Comparison of ENCODE assay signal across 8 mouse cellular contexts in genomic region chr15:98676471-98676870, GRCm38 (mm10). TPM values are rescaled to one million over a fixed set of nuclear protein-coding genes. Genes with fewer than 3 reads are reported as not detected.
DNase-seq lines count a peak whose midpoint lies in the region; ATAC-seq and TF ChIP-seq lines count a peak whose summit lies in the region.

No protein-coding gene starts in this region.

- H3K27ac ChIP-seq in spleen, adult 2 months (ENCODE audit: insufficient read depth, low read length), result no peak overlapping the region
- no peak overlapping the region for H3K27ac ChIP-seq in hindbrain, embryonic 12.5 days
- H3K27ac ChIP-seq in lung, embryonic 16.5 days (ENCODE audit: low read length), result no peak overlapping the region

- H3K36me3 ChIP-seq in spleen, adult 2 months (ENCODE audit: control insufficient read depth, insufficient read depth, low read length), result no peaks in the 10 kb centered on the region
- H3K36me3 ChIP-seq in hindbrain, embryonic 12.5 days, result 0 out of 2 replicates have a peak, but pooled peaks cover 4% of the 10 kb centered on the region
- H3K36me3 ChIP-seq in lung, embryonic 16.5 days (ENCODE audit: control insufficient read depth, insufficient read depth, low read length), result no peaks in the 10 kb centered on the region

- peak overlapping the region; percentile 85 for H3K4me2 ChIP-seq in hindbrain, embryonic 12.5 days (replicated peaks)
- H3K4me2 ChIP-seq in lung, embryonic 16.5 days (ENCODE audit: low read depth, low read length), result peak overlapping the region; percentile 91

- no peak for ATAC-seq in hindbrain, embryonic 12.5 days (ENCODE audit: low FRiP score)
- no peak for ATAC-seq in lung, embryonic 16.5 days (ENCODE audit: low read depth)

- no peak for DNase-seq in spleen, adult 2 months (ENCODE audit: low read depth in 1 of 2, low spot score in 2 of 2)
- DNase-seq in spleen, adult 12 weeks (ENCODE audit: low spot score), result no peak
- DNase-seq in cerebellum, adult 9-11 months, result peak; percentile 76
- peak; percentile 36 for DNase-seq in thymus, postnatal 14 days
- no peak for DNase-seq in layer of hippocampus, postnatal 25 days (ENCODE audit: extremely low spot score in 1 of 2, low spot score in 1 of 2)
- no peak for DNase-seq in spleen, adult 18-20 months

- no peak for TF ChIP-seq CTCF in spleen, adult 2 months (IDR thresholded peaks at IDR 0.05; ENCODE audit: extremely low read depth, insufficient read depth, insufficient read length, insufficient replicate concordance)

- WGBS in spleen, adult 2 months, result 2% methylated on average over 9 of the region's 9 CpGs
- 4% methylated on average over 9 of the region's 9 CpGs for WGBS in hindbrain, embryonic 12.5 days
- WGBS in lung, embryonic 16.5 days, result 1% methylated on average over 9 of the region's 9 CpGs

- no peaks in the 10 kb centered on the region; the same call in none of the 2 replicates for H3K27me3 ChIP-seq in spleen, adult 2 months (ENCODE audit: control insufficient read depth, insufficient read depth, low read length)
- H3K27me3 ChIP-seq in hindbrain, embryonic 12.5 days, result peaks cover 43% of the 10 kb centered on the region
- H3K27me3 ChIP-seq in lung, embryonic 16.5 days (ENCODE audit: control insufficient read depth, insufficient read depth, low read depth, low read length), result peaks cover 39% of the 10 kb centered on the region

- H3K4me1 ChIP-seq in spleen, adult 2 months (ENCODE audit: control insufficient read depth, insufficient read depth, insufficient read length), result peaks cover 5% of the 10 kb centered on the region; the same call in 1 of the 2 replicates
- peaks cover 45% of the 10 kb centered on the region for H3K4me1 ChIP-seq in hindbrain, embryonic 12.5 days
- H3K4me1 ChIP-seq in lung, embryonic 16.5 days (replicated peaks; ENCODE audit: control insufficient read depth, insufficient read depth, low read length), result peaks cover 16% of the 10 kb centered on the region

- no peak for TF ChIP-seq POLR2A in spleen, adult 2 months (IDR thresholded peaks at IDR 0.05; ENCODE audit: low read depth, low read length)

- H3K9ac ChIP-seq in hindbrain, embryonic 12.5 days, result peak overlapping the region; percentile 68
- H3K9ac ChIP-seq in lung, embryonic 16.5 days (ENCODE audit: low read length), result no peak overlapping the region

- H3K4me3 ChIP-seq in spleen, adult 2 months (ENCODE audit: extremely low read depth, insufficient read depth, insufficient read length), result 0 out of 2 replicates have a peak overlapping the region, but pooled peaks have one; percentile 12
- H3K4me3 ChIP-seq in hindbrain, embryonic 12.5 days, result peak overlapping the region; percentile 51
- H3K4me3 ChIP-seq in lung, embryonic 16.5 days (ENCODE audit: low read length), result peak overlapping the region; percentile 48

- H3K9me3 ChIP-seq in hindbrain, embryonic 12.5 days (replicated peaks), result no peaks in the 10 kb centered on the region
- H3K9me3 ChIP-seq in lung, embryonic 16.5 days (ENCODE audit: control insufficient read depth, low read length), result no peaks in the 10 kb centered on the region

RNA-seq across cellular contexts. Expression of gene Rnd1, which starts 0.8 kb away (rescaled TPM):
- 3.4 and 4.4 TPM in 2 replicates for polyA plus RNA-seq in spleen, adult 2 months (2012; rRNA removed)
- polyA plus RNA-seq in hindbrain, embryonic 12.5 days (2016; fragmentation: Nextera tagmentation; extraction: Ambion mirVana), result 6.4 and 6.5 TPM in 2 replicates
- 0.68 and 0.92 TPM in 2 replicates for polyA plus RNA-seq in lung, embryonic 16.5 days (2015; fragmentation: Nextera tagmentation; extraction: Ambion mirVana)
- 1 to 10 TPM; 8.3 to 9.4 TPM for total RNA-seq in layer of hippocampus, postnatal 25 days (2021)

RNA-seq across cellular contexts. Expression of gene Ddx23, which starts 13.8 kb away (rescaled TPM):
- polyA plus RNA-seq in spleen, adult 2 months (2012; rRNA removed), result 31.5 and 31.8 TPM in 2 replicates
- 21.9 and 26.6 TPM in 2 replicates for polyA plus RNA-seq in hindbrain, embryonic 12.5 days (2016; fragmentation: Nextera tagmentation; extraction: Ambion mirVana)
- 21.6 and 24.0 TPM in 2 replicates for polyA plus RNA-seq in lung, embryonic 16.5 days (2015; fragmentation: Nextera tagmentation; extraction: Ambion mirVana)
- 10 to 100 TPM; 75.8 to 79.9 TPM for total RNA-seq in layer of hippocampus, postnatal 25 days (2021)

RNA-seq across cellular contexts. Expression of gene Ccdc65, which starts 31.5 kb away (rescaled TPM):
- not detected in 2 replicates for polyA plus RNA-seq in spleen, adult 2 months (2012; rRNA removed)
- polyA plus RNA-seq in hindbrain, embryonic 12.5 days (2016; fragmentation: Nextera tagmentation; extraction: Ambion mirVana), result 3.1 and 3.5 TPM in 2 replicates
- 4.9 and 5.3 TPM in 2 replicates for polyA plus RNA-seq in lung, embryonic 16.5 days (2015; fragmentation: Nextera tagmentation; extraction: Ambion mirVana)
- total RNA-seq in layer of hippocampus, postnatal 25 days (2021), result 10 to 100 TPM in 1 of 2 experiments, 1 to 10 TPM in 1; 9.0 to 11.1 TPM

RNA-seq across cellular contexts. Expression of gene Cacnb3, which starts 45.8 kb away (rescaled TPM):
- 22.4 and 31.0 TPM in 2 replicates for polyA plus RNA-seq in spleen, adult 2 months (2012; rRNA removed)
- 110 and 113 TPM in 2 replicates for polyA plus RNA-seq in hindbrain, embryonic 12.5 days (2016; fragmentation: Nextera tagmentation; extraction: Ambion mirVana)
- 21.9 and 22.7 TPM in 2 replicates for polyA plus RNA-seq in lung, embryonic 16.5 days (2015; fragmentation: Nextera tagmentation; extraction: Ambion mirVana)
- 100 to 1,000 TPM; 189 to 209 TPM for total RNA-seq in layer of hippocampus, postnatal 25 days (2021)

RNA-seq across cellular contexts. Expression of gene Fkbp11, which starts 51.5 kb away (rescaled TPM):
- polyA plus RNA-seq in spleen, adult 2 months (2012; rRNA removed), result 16.7 and 18.1 TPM in 2 replicates
- 14.3 and 15.1 TPM in 2 replicates for polyA plus RNA-seq in hindbrain, embryonic 12.5 days (2016; fragmentation: Nextera tagmentation; extraction: Ambion mirVana)
- polyA plus RNA-seq in lung, embryonic 16.5 days (2015; fragmentation: Nextera tagmentation; extraction: Ambion mirVana), result 32.5 and 33.5 TPM in 2 replicates
- 1 to 10 TPM; 1.0 to 1.5 TPM for total RNA-seq in layer of hippocampus, postnatal 25 days (2021)

Comparison
In these comparisons a context has a peak if more than half of its experiments do, and no peak if none do; other contexts are left out.
1. DNase-seq: peak in cerebellum, adult 9-11 months (single experiment) and thymus, postnatal 14 days (single experiment); none in spleen, adult 2 months (0 of 2), spleen, adult 12 weeks (single experiment), layer of hippocampus, postnatal 25 days (0 of 2) and spleen, adult 18-20 months (0 of 2).
2. Peak in every context shown above with its lines, with median percentiles within 50 percentile points of each other: H3K4me3 ChIP-seq.